Mouse (Mus musculus): ENCODE data around the gene 1110057P08Rik. TPM values are rescaled to one million over a fixed set of nuclear protein-coding genes. Genes with fewer than 3 reads are reported as not detected.
"Not testable (repeated sequence)": the region's sequence is repeated elsewhere in the genome, so short reads cannot be mapped to it uniquely, and the experiment has no call there.

The 1110057P08Rik gene
- total and polyA plus RNA-seq, 3 experiments, result not detected

GRCm38 (mm10) chr16:89157652-89158051 lies 16.9 kb upstream of the 1110057P08Rik start, which contains the start of gene Gm9789:
Gene Gm9789, plus strand, starts transcription at chr16:89157952.
- in situ Hi-C loops (cut with MboI; ENCODE audit: low pct_ligation_motif_present, low pct_unique_long_range_greater_than_20kb, low sequenced_read_pairs) (no loop called here), dilution Hi-C loops (cut with MboI; ENCODE audit: extremely low pct_ligation_motif_present, extremely low pct_unique_long_range_greater_than_20kb, low sequenced_read_pairs) (no loop called here)

GRCm38 (mm10) chr16:89169190-89169589 lies 5.3 kb upstream of the 1110057P08Rik start, which contains the start of gene Gm7735:
Gene Gm7735, plus strand, starts transcription at chr16:89169490.
- H3K4me2 ChIP-seq (ENCODE audit: insufficient read depth, low read depth, poor library complexity, severe bottlenecking); H3K79me2 ChIP-seq (replicated peaks; ENCODE audit: control insufficient read depth, extremely low read depth, insufficient read depth, poor library complexity, severe bottlenecking); H3K36me3 ChIP-seq (replicated peaks in 1 of 2; ENCODE audit: control insufficient read depth in 1 of 2, insufficient read depth in 1 of 2, low read length in 1 of 2); DNase-seq (ENCODE audit: extremely low read depth); H3K4me3 ChIP-seq (replicated peaks in 1 of 3; ENCODE audit: low read depth in 2 of 3, low read length in 2 of 3, poor library complexity in 1 of 3); H3K9ac ChIP-seq (ENCODE audit: insufficient read depth, low read depth); H3K4me1 ChIP-seq (ENCODE audit: control insufficient read depth in 1 of 2, insufficient read depth in 2 of 2); H3K27ac ChIP-seq (ENCODE audit: insufficient read depth, low read depth); dilution Hi-C loops (cut with MboI; ENCODE audit: extremely low pct_ligation_motif_present, extremely low pct_unique_long_range_greater_than_20kb, low sequenced_read_pairs); in situ Hi-C loops (cut with MboI; ENCODE audit: low pct_ligation_motif_present, low pct_unique_long_range_greater_than_20kb, low sequenced_read_pairs); H3K27me3 ChIP-seq (replicated peaks): not testable (repeated sequence)
- H3K9me3 ChIP-seq (replicated peaks; ENCODE audit: low read length), result peaks cover 22% of the 10 kb centered on the region

More at GRCm38 (mm10) chr16:89157652-89158051, 16.9 kb upstream of the 1110057P08Rik start, which contains the start of gene Gm9789:
- TF ChIP-seq ETS1 (conservative IDR thresholded peaks at IDR 0.05; ENCODE audit: low read depth, low read length), result no peak
- no peak for TF ChIP-seq ZC3H11A (IDR thresholded peaks at IDR 0.05; ENCODE audit: low read depth, low read length)
- TF ChIP-seq BHLHE40 (IDR thresholded peaks at IDR 0.05; ENCODE audit: low read depth, low read length), result no peak
- TF ChIP-seq EP300 (IDR thresholded peaks at IDR 0.05; ENCODE audit: low read length), result no peak
- TF ChIP-seq RCOR1 (conservative IDR thresholded peaks at IDR 0.05; ENCODE audit: low read depth, low read length), result no peak
- no peak for TF ChIP-seq CTCF (conservative IDR thresholded peaks at IDR 0.05 in 1 of 2, IDR thresholded peaks at IDR 0.05 in 1 of 2; ENCODE audit: low read depth in 2 of 2, low read length in 2 of 2)
- no peak for TF ChIP-seq SMC3 (IDR thresholded peaks at IDR 0.05; ENCODE audit: low read depth, low read length)
- no peak for TF ChIP-seq MAZ (IDR thresholded peaks at IDR 0.05; ENCODE audit: low read depth, low read length)
- H3K9me3 ChIP-seq (replicated peaks; ENCODE audit: low read length), result peaks cover 51% of the 10 kb centered on the region
- H3K27ac ChIP-seq (ENCODE audit: insufficient read depth, low read depth), result no peak within 1 kb of the TSS
- H3K36me3 ChIP-seq (replicated peaks in 1 of 2; ENCODE audit: control insufficient read depth in 1 of 2, insufficient read depth in 1 of 2, low read length in 1 of 2), result no peaks in the 10 kb centered on the region
- H3K4me3 ChIP-seq (replicated peaks in 1 of 3; ENCODE audit: low read depth in 2 of 3, low read length in 2 of 3, poor library complexity in 1 of 3), result no peak within 1 kb of the TSS
- H3K27me3 ChIP-seq (replicated peaks), result no peaks in the 10 kb centered on the region
- H3K4me2 ChIP-seq (ENCODE audit: insufficient read depth, low read depth, poor library complexity, severe bottlenecking), result no peak within 1 kb of the TSS
- no peak within 1 kb of the TSS for H3K9ac ChIP-seq (ENCODE audit: insufficient read depth, low read depth)
- H3K4me1 ChIP-seq (ENCODE audit: control insufficient read depth in 1 of 2, insufficient read depth in 2 of 2), result no peaks in the 10 kb centered on the region
- no peak for DNase-seq (ENCODE audit: extremely low read depth)
- H3K79me2 ChIP-seq (replicated peaks; ENCODE audit: control insufficient read depth, extremely low read depth, insufficient read depth, poor library complexity, severe bottlenecking), result no peaks in the 10 kb centered on the region

GRCm38 (mm10) chr16:89188621-89189020 lies 14.1 kb downstream of the 1110057P08Rik start:
- dilution Hi-C loops (cut with MboI; ENCODE audit: extremely low pct_ligation_motif_present, extremely low pct_unique_long_range_greater_than_20kb, low sequenced_read_pairs) (no loop called here), in situ Hi-C loops (cut with MboI; ENCODE audit: low pct_ligation_motif_present, low pct_unique_long_range_greater_than_20kb, low sequenced_read_pairs) (no loop called here)
- no peak overlapping the region for H3K4me3 ChIP-seq (replicated peaks in 1 of 3; ENCODE audit: low read depth in 2 of 3, low read length in 2 of 3, poor library complexity in 1 of 3)
- H3K79me2 ChIP-seq (replicated peaks; ENCODE audit: control insufficient read depth, extremely low read depth, insufficient read depth, poor library complexity, severe bottlenecking), result no peaks in the 10 kb centered on the region
- no peak overlapping the region for H3K9ac ChIP-seq (ENCODE audit: insufficient read depth, low read depth)
- H3K4me1 ChIP-seq (ENCODE audit: control insufficient read depth in 1 of 2, insufficient read depth in 2 of 2), result no peaks in the 10 kb centered on the region
- H3K4me2 ChIP-seq (ENCODE audit: insufficient read depth, low read depth, poor library complexity, severe bottlenecking), result no peak overlapping the region
- no peaks in the 10 kb centered on the region for H3K27me3 ChIP-seq (replicated peaks)
- H3K9me3 ChIP-seq (replicated peaks; ENCODE audit: low read length), result peaks cover 16% of the 10 kb centered on the region
- DNase-seq (ENCODE audit: extremely low read depth), result no peak
- no peak overlapping the region for H3K27ac ChIP-seq (ENCODE audit: insufficient read depth, low read depth)
- no peaks in the 10 kb centered on the region for H3K36me3 ChIP-seq (replicated peaks in 1 of 2; ENCODE audit: control insufficient read depth in 1 of 2, insufficient read depth in 1 of 2, low read length in 1 of 2)
- TF ChIP-seq NELFE (IDR thresholded peaks at IDR 0.05; ENCODE audit: low read depth, low read length), result no peak
- TF ChIP-seq E2F4 (IDR thresholded peaks at IDR 0.05; ENCODE audit: insufficient replicate concordance, low read depth, low read length), result no peak
- TF ChIP-seq GABPA (IDR thresholded peaks at IDR 0.05; ENCODE audit: insufficient replicate concordance, low read depth, low read length), result no peak
- no peak for TF ChIP-seq ETS1 (conservative IDR thresholded peaks at IDR 0.05; ENCODE audit: low read depth, low read length)
- TF ChIP-seq SIN3A (IDR thresholded peaks at IDR 0.05; ENCODE audit: low read length), result no peak
- no peak for TF ChIP-seq MEF2A (IDR thresholded peaks at IDR 0.05; ENCODE audit: borderline replicate concordance, low read depth, low read length)
- no peak for TF ChIP-seq ELF1 (IDR thresholded peaks at IDR 0.05; ENCODE audit: low read depth, low read length)
- no peak for TF ChIP-seq ZMIZ1 (IDR thresholded peaks at IDR 0.05; ENCODE audit: low read depth, low read length)
- no peak for TF ChIP-seq PAX5 (IDR thresholded peaks at IDR 0.05; ENCODE audit: low read length)
- no peak for TF ChIP-seq UBTF (IDR thresholded peaks at IDR 0.05; ENCODE audit: low read depth, low read length)
- TF ChIP-seq SMC3 (IDR thresholded peaks at IDR 0.05; ENCODE audit: low read depth, low read length), result no peak
- no peak for TF ChIP-seq HCFC1 (IDR thresholded peaks at IDR 0.05; ENCODE audit: low read depth, low read length)

Measured in CH12.LX (cell line).